Mouse (Mus musculus): ENCODE measurements around the gene Pram1. TPM values are rescaled to one million over a fixed set of nuclear protein-coding genes. Genes with fewer than 3 reads are reported as not detected.

The Pram1 gene
- polyA plus RNA-seq, 1 experiment from 2014 or later, result 4.2 TPM

- ATAC-seq (ENCODE audit: insufficient read depth), result peak; percentile 98
- 2% methylated on average over 35 of the region's 35 CpGs for WGBS (ENCODE audit: insufficient replicate concordance)
- Histone ChIP-seq H3K36me3 (replicated peaks) (peaks cover 28% of the 10 kb centered on the region), H3K9me3 (replicated peaks) (no peaks in the 10 kb centered on the region), H3K27me3 (no peaks in the 10 kb centered on the region), H3K4me3 (replicated peaks) (peak within 1 kb of the TSS; percentile 80), H3K4me2 (peak within 1 kb of the TSS; percentile 93), H3K27ac (replicated peaks) (peak within 1 kb of the TSS; percentile 98), H3K4me1 (replicated peaks) (peaks cover 30% of the 10 kb centered on the region), H3K9ac (peak within 1 kb of the TSS; percentile 78)
These were observed 9.0 kb upstream of the Pram1 start, which contains the start of gene Zfp414 for GRCm38 (mm10) chr17:33628621-33629486. Zfp414 (plus strand) TSS chr17:33629090.

DNA sequence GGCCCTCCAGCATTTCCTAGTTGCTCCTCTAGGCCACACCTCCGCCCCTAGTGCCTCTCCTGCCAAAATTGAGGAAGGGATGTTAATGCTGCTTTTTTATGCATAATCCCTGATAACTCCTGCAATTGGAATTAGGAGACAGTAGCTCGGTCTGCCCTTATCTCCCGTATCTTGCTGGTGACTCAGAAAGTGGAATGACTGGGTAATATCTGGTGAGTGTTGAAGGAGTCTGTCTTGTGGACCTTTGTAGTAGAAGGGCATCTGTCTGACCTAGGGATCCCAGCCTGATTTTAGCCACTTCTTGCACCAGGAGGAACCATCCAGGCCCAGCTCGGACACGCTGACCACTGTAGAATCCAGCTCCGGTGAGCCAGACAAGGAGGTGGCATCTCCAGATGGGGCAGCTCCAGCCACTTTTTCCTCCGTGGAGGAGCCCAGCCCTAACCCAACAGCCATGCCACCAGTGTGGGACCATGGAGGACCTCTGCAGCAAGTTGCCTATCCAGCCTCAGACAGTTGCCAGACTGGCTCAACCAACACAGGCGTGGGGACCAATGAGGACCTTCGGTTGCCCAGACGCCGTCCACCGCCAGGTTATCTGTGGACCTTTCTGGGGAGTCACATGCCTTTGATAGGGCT, 8.2 kb upstream of the Pram1 start:
- H3K4me1 ChIP-seq (replicated peaks), result peaks cover 30% of the 10 kb centered on the region
- peak overlapping the region; percentile 78 for H3K9ac ChIP-seq
- peaks cover 28% of the 10 kb centered on the region for H3K36me3 ChIP-seq (replicated peaks)
- no peaks in the 10 kb centered on the region for H3K27me3 ChIP-seq
- WGBS (ENCODE audit: insufficient replicate concordance), result 54% methylated on average over 12 of the region's 12 CpGs
- peak; percentile 59 for ATAC-seq (ENCODE audit: insufficient read depth)
- H3K4me2 ChIP-seq, result peak overlapping the region; percentile 93
- H3K9me3 ChIP-seq (replicated peaks), result no peaks in the 10 kb centered on the region
- H3K4me3 ChIP-seq (replicated peaks), result peak overlapping the region; percentile 80
- H3K27ac ChIP-seq (replicated peaks), result peak overlapping the region; percentile 98

DNA sequence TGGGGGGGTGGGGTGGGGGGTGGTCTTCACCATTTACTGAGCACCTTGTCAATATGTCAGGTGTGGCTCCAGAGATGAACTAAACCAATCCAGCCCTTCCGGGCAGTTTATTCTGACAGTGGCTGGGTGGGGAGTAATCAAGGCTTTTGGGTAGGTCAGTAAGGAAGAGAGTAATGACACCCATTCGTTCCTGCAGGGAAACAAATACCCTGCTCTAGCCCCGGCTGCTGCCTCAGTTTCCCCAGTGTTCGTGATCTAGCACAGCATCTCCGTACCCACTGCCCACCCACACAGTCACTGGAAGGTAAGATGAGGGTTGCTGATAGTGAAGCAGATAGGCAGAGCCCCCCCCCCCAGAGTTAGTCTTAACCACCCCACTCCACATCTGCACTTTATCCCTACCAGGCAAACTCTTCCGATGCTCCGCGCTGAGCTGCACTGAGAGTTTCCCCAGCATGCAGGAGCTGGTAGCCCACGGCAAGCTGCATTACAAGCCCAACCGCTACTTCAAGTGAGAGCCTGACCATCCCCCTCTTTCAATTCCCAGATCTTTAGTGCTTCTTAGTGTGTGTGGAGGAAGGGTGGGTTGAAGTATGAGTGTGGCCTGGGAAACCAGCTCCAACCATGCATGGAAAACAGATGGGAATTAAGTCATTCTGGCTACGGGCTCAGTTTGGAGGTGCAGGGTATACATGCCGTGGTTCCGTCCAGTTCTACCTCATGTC, 7.5 kb upstream of the Pram1 start:
- Histone ChIP-seq H3K4me3 (replicated peaks) (peak overlapping the region; percentile 80), H3K36me3 (replicated peaks) (peaks cover 28% of the 10 kb centered on the region), H3K4me2 (peak overlapping the region; percentile 93), H3K4me1 (replicated peaks) (peaks cover 30% of the 10 kb centered on the region), H3K27me3 (no peaks in the 10 kb centered on the region), H3K9ac (peak overlapping the region; percentile 78), H3K27ac (replicated peaks) (peak overlapping the region; percentile 98; the same call in 1 of the 2 replicates), H3K9me3 (replicated peaks) (no peaks in the 10 kb centered on the region)
- WGBS (ENCODE audit: insufficient replicate concordance), result 87% methylated on average over 13 of the region's 13 CpGs
- ATAC-seq (ENCODE audit: insufficient read depth), result no peak

DNA sequence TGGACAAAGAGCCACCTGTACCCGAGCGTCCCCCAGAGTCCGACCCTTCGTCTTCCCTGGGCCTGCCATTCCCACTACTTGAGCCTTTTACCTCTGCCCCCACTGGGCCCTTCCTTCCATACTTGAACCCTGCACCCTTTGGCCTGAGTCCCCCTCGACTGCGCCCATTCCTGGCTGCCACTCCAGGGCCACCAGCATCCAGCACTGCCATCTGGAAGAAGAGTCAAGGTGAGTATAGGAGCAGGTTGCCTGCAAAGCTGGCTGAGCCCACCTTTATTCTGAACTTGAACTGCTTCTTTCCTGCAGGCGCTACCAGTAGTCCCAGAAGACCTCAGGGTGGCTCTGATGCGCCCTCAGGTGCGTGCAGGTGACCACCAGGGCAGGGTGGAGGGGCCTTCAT, 6.6 kb upstream of the Pram1 start:
- Histone ChIP-seq H3K27ac (replicated peaks) (no peak overlapping the region), H3K4me2 (no peak overlapping the region), H3K36me3 (replicated peaks) (peaks cover 28% of the 10 kb centered on the region), H3K27me3 (no peaks in the 10 kb centered on the region), H3K4me3 (replicated peaks) (no peak overlapping the region), H3K9ac (no peak overlapping the region), H3K4me1 (replicated peaks) (peaks cover 30% of the 10 kb centered on the region), H3K9me3 (replicated peaks) (no peaks in the 10 kb centered on the region)
- ATAC-seq (ENCODE audit: insufficient read depth), result no peak
- 90% methylated on average over 9 of the region's 9 CpGs for WGBS (ENCODE audit: insufficient replicate concordance)

DNA sequence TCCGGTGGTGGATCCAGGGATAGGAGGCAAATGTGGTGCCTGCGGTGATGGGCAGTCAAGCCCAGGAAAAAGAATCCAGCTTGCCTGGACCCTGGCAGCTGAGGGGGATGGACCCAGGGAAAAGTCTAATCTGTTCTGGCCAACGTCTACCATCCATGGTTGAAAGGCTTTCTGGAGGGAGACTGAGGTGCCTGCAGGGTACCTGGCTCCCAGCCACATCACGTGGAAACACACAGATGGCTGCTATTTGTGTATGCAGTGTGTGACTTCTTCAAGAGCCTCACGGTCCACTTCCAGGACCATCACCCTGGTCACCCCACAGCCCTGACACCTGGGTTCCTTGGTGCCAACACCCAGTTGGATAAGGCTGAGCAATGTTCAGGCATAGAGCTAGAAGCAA, 6.1 kb upstream of the Pram1 start:
- whole genome bisulfite sequencing (ENCODE audit: insufficient replicate concordance), result 81% methylated on average over 5 of the region's 5 CpGs
- Histone ChIP-seq H3K27me3 (no peaks in the 10 kb centered on the region), H3K4me3 (replicated peaks) (no peak overlapping the region), H3K27ac (replicated peaks) (no peak overlapping the region), H3K36me3 (replicated peaks) (peaks cover 28% of the 10 kb centered on the region), H3K9me3 (replicated peaks) (no peaks in the 10 kb centered on the region), H3K9ac (no peak overlapping the region), H3K4me2 (no peak overlapping the region), H3K4me1 (replicated peaks) (peaks cover 30% of the 10 kb centered on the region)
- ATAC-seq (ENCODE audit: insufficient read depth), result no peak

DNA sequence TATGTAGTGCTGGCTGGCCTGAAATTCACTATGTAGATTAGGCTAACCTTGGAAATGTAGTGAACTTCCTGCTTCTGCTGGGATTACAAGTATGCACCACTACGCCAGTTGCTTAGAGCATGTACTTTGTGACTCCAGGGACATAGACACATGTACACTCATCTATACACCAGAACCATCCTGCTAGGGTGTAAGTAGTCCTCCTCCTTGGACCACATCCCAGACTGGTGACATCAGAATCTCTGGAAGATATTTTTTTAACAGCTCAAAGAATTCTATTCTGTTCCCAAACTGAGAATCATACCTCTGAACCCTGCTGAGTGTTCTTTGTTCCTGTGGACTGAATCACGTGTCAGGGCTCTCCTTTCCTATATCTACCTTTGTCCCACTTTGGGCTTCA, 818 bp upstream of the Pram1 start:
- H3K9me3 ChIP-seq (replicated peaks), result no peaks in the 10 kb centered on the region
- no peaks in the 10 kb centered on the region for H3K27me3 ChIP-seq
- peak overlapping the region; percentile 15; the same call in 1 of the 2 replicates for H3K27ac ChIP-seq (replicated peaks)
- H3K4me2 ChIP-seq, result no peak overlapping the region
- WGBS (ENCODE audit: insufficient replicate concordance), result 78% methylated on average over 2 of the region's 2 CpGs
- H3K4me3 ChIP-seq (replicated peaks), result no peak overlapping the region
- peaks cover 21% of the 10 kb centered on the region for H3K4me1 ChIP-seq (replicated peaks)
- no peak for ATAC-seq (ENCODE audit: insufficient read depth)
- no peak overlapping the region for H3K9ac ChIP-seq
- peaks cover 13% of the 10 kb centered on the region for H3K36me3 ChIP-seq (replicated peaks)

- Histone ChIP-seq H3K4me1 (replicated peaks) (peaks cover 21% of the 10 kb centered on the region), H3K4me3 (replicated peaks) (no peak overlapping the region), H3K9ac (no peak overlapping the region), H3K36me3 (replicated peaks) (peaks cover 30% of the 10 kb centered on the region), H3K4me2 (no peak overlapping the region; the same call in 1 of the 2 replicates), H3K27me3 (no peaks in the 10 kb centered on the region), H3K27ac (replicated peaks) (0 out of 2 replicates have a peak overlapping the region, but pooled peaks have one; percentile 19), H3K9me3 (replicated peaks) (no peaks in the 10 kb centered on the region)
- peak; percentile 65 for ATAC-seq (ENCODE audit: insufficient read depth)
- WGBS (ENCODE audit: insufficient replicate concordance), result 7% methylated on average over 6 of the region's 6 CpGs
These were observed 1.9 kb downstream of the Pram1 start for GRCm38 (mm10) chr17:33639743-33640142.

DNA sequence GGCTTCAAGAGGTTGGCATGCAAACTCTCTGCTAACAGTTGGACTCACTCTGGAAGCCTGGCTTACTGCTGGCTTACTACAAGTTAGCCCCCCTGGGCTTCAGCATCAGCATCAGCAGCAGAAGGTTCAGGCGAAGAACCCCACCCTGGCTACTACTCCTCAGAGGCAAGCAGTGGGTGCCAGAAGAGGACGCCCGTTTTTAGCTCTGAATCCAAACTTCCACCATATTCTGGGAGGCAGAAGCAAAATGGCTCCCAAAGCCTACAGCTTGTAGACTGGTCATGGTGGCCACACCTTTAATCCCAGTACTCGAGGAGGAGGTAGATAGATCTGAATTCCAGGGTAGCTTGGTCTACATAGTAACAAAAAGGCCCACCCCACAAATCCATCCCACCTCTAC, 6.2 kb downstream of the Pram1 start:
- H3K36me3 ChIP-seq (replicated peaks), result peaks cover 73% of the 10 kb centered on the region
- H3K9ac ChIP-seq, result no peak overlapping the region
- no peak overlapping the region for H3K4me2 ChIP-seq
- no peaks in the 10 kb centered on the region for H3K9me3 ChIP-seq (replicated peaks)
- H3K27ac ChIP-seq (replicated peaks), result no peak overlapping the region
- H3K4me3 ChIP-seq (replicated peaks), result no peak overlapping the region
- H3K4me1 ChIP-seq (replicated peaks), result peaks cover 21% of the 10 kb centered on the region
- no peak for ATAC-seq (ENCODE audit: insufficient read depth)
- 71% methylated on average over 4 of the region's 4 CpGs for WGBS (ENCODE audit: insufficient replicate concordance)
- H3K27me3 ChIP-seq, result no peaks in the 10 kb centered on the region

DNA sequence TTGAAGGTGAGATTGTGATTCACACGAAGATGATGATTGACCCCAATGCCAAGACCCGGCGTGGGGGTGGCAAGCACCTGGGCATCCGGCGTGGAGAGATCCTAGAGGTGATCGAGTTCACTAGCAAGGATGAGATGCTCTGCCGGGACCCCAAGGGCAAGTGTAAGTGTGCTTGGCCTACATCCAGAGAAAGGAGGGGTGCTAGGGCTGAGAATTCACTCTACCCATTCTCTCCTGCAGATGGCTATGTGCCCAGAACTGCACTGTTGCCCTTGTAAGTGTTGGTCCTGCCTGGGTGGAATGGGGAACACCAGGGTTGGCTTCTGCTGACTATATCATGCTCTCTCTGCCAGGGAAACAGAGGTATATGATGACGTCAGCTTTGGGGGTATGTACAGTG, 7.2 kb downstream of the Pram1 start:
- Histone ChIP-seq H3K27ac (replicated peaks) (no peak overlapping the region), H3K9ac (no peak overlapping the region), H3K4me1 (replicated peaks) (peaks cover 15% of the 10 kb centered on the region), H3K4me2 (no peak overlapping the region), H3K4me3 (replicated peaks) (no peak overlapping the region), H3K9me3 (replicated peaks) (no peaks in the 10 kb centered on the region), H3K27me3 (no peaks in the 10 kb centered on the region), H3K36me3 (replicated peaks) (peaks cover 83% of the 10 kb centered on the region)
- ATAC-seq (ENCODE audit: insufficient read depth), result no peak
- WGBS (ENCODE audit: insufficient replicate concordance), result 94% methylated on average over 8 of the region's 8 CpGs

DNA sequence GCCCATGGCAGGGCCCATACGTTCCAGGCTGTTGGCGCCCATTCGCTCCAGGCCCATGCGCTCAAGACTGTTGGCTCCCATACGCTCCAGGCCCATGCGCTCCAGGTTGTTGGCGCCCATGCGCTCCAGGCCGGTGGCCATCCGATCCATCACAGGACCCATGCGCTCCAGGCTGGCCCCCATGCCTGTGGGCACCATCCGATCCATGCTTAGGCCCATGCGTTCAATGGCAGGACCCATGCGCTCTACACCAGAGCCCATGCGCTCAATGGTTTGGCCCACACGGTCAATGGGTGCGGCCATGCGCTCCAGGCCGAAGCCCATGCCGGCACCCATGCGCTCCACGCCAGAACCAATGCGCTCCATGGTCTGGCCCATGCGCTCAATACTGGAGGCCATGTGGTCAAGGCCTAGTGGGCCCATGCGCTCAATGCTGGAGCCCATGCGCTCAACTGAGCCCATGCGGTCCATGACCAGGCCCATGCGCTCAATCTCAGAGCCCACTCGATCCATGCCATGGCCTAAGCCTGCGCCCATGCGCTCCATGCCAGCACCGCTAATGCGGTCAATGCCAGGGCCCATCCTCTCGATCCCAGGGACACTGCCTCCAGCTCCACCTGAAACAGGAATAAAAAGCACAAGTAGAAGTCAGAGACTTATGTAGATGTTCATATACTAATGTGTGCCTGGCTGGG, 12.1 kb downstream of the Pram1 start:
- no peak overlapping the region for H3K9ac ChIP-seq
- H3K27ac ChIP-seq (replicated peaks), result no peak overlapping the region
- H3K4me1 ChIP-seq (replicated peaks), result no peaks in the 10 kb centered on the region
- ATAC-seq (ENCODE audit: insufficient read depth), result peak; percentile 44
- no peak overlapping the region for H3K4me3 ChIP-seq (replicated peaks)
- peaks cover 98% of the 10 kb centered on the region for H3K36me3 ChIP-seq (replicated peaks)
- 97% methylated on average over 34 of the region's 34 CpGs for WGBS (ENCODE audit: insufficient replicate concordance)
- H3K9me3 ChIP-seq (replicated peaks), result no peaks in the 10 kb centered on the region
- no peak overlapping the region for H3K4me2 ChIP-seq
- H3K27me3 ChIP-seq, result no peaks in the 10 kb centered on the region
